Mouse (Mus musculus): ENCODE measurements around the gene 1600002K03Rik.

The 1600002K03Rik gene

DNA sequence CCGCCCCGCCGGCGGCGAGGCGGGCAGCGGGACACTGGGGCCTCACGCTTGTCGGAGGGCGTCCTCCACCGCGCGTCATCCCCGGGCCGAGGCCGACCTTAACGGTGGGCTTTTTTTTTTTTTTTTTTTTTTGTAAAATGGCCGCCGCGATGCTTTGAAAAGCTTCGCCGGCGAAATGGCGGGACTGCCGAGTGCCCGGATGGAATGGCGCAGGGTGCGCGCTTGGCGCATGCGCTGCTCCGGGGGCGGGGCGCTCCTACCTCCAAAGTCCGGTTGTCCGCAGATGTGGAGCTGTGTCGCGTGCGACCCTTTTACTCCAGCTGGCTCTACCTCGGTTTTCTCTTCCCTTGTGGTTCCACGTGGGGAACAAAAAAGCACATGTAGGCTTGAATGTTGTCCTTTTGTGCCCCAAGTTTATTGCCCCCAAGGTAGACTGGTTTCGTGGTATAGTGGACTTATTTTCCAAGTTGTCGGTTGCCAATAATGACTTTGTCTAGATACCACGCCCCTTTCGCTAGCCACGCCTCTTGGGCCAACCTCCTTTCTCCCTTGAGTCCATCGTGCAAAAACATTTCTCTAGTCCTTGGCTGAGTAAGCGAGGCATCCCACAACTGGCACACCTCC is 4.6 kb upstream of the 1600002K03Rik start:
- peak; percentile 93 to 95 for DNase-seq

DNA sequence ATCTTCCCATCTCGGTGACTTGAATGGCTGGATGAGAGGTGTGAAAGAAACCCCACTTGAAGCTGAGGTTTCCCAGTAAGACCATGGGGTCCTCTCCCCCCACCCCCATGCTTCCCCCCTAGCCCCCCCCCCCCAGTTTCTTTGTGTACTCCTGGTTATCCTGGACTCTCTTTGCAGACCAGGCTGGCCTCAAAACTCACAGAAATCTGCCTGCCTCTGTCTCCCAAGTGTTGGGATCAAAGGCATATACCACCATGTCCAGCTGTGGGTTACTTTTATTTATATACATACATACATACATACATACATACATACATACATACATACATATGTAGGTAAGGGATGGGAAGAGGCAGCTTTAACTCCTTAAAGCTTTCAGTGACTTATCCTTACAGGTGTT is 3.7 kb upstream of the 1600002K03Rik start:
- DNase-seq, result no peak

DNA sequence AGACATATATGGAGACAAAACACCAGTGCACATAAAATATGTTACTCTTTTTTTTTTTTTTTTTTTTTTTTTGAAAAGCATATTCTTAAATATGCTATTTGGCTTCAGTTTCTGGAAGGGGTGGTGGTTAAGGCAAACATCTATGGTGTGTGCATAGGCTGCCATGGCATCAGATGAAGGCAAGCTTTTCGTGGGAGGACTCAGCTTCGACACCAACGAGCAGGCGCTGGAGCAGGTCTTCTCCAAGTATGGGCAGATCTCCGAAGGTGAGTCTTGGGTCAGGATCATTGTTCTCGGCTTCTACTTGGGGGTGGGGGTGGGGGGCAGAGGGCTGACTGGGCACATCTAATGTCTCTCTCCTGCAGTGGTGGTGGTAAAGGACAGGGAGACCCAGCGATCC is 3.1 kb upstream of the 1600002K03Rik start:
- DNase-seq, result peak in 1 of 2 experiments; percentile 9

DNA sequence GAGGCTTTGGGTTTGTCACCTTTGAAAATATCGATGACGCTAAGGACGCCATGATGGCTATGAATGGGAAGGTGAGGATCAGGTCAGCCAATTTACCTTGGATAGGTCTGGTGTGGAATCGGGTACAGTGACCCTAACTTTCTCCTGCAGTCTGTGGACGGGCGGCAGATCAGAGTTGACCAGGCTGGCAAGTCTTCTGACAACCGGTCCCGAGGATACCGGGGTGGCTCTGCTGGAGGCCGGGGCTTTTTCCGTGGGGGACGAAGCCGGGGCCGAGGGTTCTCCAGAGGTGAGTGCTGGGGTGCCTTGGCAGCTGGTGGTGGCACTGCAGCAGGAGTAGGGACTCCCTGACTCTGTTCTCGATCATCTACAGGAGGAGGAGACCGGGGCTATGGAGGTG is 2.7 kb upstream of the 1600002K03Rik start:
- DNase-seq, result peak; percentile 13 to 22

DNA sequence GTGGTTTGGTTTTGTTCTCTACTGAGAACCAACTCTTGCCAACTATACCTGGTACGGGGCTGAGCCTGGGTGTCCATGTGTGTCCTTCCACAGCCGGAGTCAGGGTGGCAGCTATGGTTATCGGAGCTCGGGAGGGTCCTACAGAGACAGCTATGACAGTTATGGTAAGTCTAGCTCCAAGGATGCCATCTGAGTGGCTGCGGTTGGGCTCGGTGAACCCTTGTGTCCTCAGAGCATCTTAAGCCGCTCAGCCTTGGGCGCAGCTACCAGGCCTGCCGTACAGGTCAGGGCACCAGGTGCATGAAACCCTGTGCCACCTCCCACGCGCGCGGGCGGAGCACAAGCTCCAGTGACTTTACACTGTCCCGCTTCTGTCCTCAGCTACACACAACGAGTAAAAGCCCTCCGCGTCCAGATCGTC is 2.1 kb upstream of the 1600002K03Rik start:
- DNase-seq, result peak in 1 of 2 experiments; percentile 15

DNA sequence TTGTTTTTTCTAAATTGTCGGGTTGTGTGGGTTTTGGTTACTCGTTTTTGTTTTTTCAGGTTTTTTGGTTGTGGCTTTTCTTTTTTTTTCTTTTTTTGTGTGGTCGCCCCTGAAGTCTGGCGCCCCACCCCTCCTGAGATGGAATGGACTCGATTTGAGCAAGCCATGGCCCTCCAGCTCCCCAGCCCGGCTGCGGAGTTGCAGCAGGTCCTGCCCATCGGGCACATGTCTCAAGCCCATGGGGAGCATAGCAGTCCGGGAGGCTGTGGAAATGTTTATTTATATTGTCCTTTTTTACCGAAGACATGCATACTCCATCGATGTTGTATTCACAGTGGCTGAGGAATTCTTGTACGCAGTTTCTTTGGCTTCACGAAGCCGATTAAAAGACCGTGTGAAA is 1.5 kb upstream of the 1600002K03Rik start:
- DNase-seq, result no peak

DNA sequence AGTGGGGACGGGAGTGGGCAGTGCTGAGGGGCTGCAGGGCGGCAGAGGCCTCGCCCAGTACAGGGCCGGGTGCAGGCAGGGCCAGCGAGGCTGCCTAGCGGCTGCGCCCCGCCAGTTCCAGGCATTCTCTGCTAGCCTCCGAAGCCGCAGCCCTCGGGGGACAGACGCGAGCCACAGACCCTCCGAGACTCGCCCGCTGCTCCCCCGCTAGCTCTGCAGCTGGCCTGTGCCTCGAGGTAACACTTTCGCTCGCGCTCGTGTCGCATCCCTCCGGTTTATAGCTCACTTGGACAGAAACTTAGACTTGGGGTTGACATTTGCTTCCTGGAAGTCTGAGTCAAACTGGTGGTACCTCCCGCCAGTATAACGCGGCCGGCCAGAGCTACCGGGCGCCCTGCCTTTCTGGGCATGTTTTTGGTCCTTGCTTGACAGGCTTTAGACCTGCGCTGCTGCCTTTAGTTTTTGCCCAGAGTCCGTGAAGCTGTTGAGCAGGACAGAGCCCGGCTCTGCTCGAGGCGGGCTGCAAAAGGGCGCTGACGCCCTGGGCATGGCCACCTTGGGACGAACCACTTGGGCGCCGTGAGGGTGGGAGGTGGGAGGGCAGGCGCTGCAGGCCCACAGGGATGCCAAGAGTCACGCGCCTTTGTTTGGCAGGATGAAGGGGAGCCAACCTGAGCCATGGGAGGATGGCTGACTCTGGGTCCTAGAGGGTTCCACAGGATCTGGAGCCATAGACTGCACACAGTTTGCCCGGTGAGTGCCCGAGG is 801 bp upstream of the 1600002K03Rik start:
- peak; percentile 20 to 28 for DNase-seq

DNA sequence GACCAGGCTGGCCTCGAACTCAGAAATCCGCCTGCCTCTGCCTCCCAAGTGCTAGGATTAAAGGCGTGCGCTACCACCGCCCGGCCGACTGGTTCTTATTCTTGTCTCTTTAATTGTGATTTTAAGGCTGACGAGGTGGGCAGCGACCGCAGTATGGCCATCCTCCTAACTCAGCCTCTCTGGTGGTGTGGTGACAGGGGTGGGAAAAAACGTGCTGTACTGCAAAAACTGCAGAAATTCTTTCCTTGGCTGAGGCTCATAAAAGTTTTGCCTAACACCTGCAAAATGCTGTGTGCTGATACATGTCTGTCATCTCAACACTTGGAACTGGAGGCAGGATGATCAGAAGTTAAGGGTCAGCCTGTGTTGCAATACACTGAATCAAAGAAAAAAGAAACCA is 614 bp downstream of the 1600002K03Rik start:
- no peak for DNase-seq

DNA sequence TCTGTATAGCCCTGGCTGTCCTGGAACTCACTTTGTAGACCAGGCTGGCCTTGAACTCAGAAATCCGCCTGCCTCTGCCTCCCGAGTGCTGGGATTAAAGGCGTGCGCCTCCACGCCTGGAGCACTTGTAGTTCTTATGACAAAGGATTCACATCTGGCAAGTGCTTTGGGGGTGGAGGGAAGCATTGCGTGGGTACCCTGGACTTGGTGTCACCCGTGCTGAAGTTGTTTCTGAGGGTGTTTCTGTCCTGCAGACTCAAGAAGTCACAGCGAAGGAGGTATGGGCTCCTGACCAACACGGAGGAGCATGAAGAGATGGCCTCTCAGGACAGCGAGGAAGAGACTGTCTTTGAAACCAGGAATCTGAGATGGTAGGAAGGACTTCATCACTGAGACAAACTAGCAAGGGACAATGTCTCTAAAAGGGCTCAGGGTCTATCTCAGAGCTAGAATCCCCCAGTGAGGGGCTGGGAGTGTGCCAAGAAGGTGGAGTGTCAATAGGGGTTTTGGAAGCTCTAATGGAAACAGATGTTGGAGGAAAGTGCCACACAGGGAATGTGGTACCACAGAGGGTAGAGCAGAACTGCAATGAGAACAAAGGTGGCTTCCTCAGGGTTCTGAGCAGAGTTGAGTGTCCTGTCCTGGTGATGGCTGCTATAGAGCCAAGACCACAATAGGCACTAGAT is 1.4 kb downstream of the 1600002K03Rik start:
- DNase-seq, result peak in 1 of 2 experiments; percentile 18

DNA sequence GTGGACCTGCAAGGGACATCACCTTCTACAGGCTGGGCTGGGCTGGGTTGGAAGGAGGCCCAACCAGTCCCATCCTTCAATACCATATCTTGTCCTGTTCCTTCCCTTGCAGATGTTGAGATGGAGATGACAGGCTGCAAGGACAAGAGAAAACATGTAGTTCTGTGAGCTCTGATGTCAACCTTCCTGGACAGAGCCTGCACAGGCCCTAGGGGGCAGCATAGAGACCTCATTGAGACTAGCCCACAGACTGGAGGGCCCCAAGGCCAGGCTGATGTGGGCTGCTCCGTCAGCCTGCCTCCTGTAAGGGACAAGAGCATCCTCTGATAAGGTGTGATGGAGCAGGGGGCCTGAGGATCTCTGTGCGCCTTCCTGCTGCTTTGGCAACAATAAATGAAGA is 2.0 kb downstream of the 1600002K03Rik start:
- DNase-seq, result peak; percentile 13 to 48

DNA sequence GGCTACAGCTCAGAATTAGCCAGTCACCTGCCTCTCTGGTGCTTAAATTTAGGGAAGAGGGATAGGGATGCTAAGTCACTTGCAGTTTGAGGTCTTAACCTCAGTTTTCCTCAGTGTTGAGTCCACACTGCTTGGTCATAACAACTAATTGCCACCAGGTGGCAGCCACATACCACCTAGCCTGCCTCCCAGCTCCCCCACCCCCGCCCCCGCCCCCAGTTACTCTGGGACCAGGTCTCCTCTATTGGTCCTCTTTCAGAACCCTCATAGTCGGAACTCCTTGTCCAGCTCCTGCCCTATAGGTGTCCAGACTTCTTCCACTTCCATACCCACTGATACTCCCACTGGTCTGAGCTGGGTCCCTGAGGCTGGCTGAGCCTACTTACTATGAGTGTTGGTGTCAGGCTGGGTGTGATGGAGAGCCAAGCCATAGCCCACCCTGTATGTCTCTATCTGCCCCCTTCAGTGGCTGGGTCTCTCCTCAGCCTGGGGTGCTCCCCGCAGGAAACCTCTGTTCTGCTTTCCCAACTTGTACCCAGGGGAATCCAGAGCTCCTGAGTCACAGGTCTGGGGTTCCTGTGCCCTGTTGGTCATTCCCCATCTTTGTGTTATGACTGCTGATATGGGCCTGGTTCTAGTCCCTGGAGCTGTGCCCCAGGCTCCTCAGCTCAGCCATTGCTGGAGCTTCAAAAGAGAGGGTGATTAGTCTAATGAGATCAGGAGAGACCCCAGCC is 3.0 kb downstream of the 1600002K03Rik start:
- peak; percentile 24 to 42 for DNase-seq

DNA sequence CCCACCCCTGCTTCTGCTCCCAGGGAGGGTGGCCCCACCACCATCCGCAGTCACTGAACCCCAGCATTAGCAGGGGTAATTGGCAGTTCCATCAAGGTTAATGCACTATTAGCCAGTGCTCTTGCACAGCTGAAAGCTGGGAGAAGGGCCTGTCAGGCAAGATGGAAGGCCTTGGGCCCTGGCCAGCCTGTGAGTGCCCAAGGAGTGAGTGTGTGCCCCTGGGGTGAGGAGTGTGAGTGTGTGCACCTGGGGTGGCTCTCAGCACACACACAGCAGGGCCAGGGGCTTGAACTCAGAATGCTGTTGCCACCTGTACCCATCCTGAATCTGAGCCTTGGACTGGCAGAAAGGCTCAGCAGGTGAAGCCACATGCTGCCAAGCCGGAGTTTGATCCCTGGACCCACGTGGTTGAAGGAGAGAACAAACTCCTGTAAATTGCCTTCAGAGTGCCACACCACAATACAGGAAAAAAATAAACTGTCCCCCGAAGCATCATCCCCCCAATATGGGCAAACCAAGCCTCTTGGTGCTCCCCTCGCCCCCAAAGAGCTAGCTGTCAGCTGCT is 3.6 kb downstream of the 1600002K03Rik start:
- peak; percentile 21 to 23 for DNase-seq

DNA sequence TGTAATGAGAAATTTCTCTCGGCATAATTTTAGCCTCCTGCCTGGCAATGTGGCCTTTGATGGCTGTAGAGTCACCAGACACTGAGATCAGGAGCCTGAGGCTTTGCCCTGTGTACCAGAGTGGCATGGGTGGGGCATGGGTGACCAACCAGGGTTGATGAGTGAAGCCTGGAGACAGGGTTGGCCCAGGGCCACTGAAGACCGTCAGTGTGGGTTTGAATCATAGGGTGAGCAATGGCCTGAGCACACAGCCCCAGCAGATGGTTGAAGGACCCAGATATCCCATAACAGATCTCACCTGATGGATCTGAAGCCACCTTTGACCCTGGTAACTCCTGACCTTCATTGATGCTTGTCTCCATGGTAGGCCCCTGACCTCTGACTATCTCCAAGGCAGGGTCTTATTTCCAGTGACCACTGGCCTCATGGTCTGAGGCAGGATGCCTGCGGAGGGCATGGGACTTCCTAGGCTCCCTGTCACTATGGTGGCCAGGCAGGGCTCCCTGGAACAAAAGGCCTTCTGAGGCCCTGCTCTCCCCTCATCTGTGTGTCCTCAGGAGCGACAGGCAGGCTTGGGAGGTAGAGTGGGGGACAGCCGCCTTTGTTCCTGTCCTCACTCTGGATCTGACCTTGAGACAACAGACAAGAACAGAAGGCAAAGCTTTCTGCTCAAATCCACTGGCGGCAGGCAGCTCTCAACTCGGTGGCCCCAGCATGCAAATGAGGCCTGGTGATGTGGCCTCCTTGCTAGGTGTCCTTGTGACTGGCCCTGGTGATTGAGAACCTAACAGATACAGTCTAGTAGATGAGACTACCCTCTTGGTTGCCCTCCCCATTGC is 4.9 kb downstream of the 1600002K03Rik start:
- peak in 1 of 2 experiments; percentile 5 for DNase-seq

DNA sequence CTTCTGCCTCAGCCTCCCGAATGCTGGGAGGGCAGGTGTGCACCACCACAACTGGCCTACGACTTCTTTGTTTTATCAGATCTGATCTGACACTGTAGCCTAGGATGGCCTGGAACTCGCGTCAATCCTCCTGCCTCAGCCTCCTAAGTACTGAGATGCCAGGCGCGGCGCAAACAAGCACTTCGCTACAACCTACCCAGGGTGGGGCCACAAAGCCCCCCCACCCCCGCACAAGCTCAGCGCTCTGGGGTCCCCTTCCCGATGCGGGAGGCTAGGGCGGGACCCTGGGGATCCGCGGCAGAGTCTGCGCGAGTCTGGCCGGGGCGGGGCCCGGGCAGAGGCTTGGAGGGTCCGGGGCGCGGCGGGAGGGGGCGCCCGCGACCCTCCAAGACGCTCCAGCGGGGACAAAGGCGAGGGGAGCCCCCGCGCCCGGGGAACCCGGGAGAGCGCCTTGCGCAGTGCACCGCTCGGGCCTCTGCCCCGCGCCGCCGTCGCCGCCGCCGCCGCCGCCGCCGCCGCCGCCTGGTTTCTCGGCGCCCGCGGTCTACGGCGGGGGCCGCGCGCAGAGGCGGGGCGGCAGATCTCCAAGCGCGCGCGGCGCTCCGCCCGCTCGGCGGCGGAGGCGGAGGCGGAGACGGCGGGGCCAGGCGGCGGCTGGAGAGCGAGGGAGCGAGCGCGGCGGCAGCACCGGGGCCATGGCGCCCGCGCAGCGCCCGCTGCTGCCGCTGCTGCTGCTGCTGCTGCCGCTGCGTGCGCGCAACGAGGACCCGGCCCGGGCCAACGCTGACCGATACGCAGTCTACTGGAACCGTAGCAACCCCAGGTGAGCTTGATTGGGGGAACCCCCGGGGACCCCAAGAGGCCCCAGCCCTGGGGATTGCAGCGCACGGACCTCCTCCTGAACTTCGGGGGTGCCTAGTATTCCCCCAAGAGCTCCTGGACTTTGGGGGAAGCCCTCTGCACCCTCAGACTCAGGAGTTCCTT is 6.6 kb downstream of the 1600002K03Rik start, which contains the start of gene Efna2:
Gene Efna2, plus strand, starts transcription at position 415 of the 984 bp plus-strand sequence.
- peak in 1 of 2 experiments; percentile 12 for DNase-seq

DNA sequence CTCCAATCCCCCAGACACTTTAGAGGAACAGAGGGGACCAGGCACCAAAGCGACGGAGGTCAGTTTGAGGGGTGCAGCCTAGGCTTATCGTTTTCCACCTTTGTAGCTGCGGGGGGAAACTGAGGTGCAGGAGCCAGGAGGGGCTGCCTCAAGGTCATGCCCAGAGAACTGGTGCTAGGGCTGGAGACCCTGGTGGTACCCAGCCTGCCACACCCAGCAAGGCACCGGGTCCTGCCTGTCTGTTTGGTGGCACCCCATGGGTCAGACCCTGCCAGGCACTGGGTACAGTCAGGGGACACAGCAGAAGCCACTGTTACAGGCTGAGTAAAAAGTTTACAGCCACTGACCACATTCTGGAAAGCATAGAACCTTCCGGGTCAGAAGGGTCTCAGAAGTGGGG is 7.5 kb downstream of the 1600002K03Rik start:
- DNase-seq, result no peak

DNA sequence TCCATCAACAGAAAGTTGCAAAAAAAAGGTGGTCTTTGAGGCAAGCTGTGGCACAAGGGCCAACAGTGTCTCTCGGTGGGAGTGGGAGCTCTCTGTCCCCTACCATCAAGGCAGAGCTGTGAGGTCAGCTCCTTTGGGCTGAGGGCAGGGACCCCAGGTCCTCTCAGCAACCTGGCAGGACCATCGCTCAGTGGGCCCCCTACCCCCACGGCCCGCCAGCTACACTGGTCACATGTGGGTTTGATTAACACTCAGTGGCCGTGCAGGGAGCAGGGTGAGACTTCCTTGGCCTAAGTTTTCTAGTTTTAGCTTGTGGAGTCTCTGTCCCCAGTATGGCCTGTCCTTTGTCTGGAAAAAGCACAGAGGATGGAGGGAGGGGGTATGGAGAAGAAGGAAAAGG is 8.1 kb downstream of the 1600002K03Rik start:
- no peak for DNase-seq

DNA sequence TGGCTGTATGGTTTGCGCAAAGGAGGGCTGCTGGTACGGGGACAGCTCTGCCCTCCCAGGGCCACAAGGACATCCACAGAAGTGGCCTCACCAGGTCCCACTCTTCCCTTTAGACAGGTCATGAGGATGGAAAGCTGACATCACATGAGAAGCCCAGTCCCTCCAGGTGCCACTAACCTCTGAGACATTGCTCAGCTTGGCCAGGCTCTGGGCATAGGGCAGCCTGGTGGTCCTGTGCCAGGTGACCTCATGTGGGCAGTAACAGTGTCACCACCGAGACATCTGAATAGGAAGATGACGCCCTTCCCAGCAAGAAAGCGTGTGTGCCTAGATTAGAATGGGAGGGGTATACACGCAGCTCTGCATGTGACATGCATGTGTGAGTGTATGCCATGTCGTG is 9.8 kb downstream of the 1600002K03Rik start:
- DNase-seq, result no peak

DNA sequence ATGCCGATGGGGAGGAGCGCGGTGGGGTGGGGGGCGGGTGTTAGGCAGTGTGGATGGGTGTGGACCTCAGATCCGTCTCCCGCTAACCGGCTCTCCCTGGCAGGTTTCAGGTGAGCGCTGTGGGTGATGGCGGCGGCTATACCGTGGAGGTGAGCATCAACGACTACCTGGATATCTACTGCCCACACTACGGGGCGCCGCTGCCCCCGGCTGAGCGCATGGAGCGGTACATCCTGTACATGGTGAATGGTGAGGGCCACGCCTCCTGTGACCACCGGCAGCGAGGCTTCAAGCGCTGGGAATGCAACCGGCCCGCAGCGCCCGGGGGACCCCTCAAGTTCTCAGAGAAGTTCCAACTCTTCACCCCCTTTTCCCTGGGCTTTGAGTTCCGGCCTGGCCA is 13.9 kb downstream of the 1600002K03Rik start:
- no peak for DNase-seq

DNA sequence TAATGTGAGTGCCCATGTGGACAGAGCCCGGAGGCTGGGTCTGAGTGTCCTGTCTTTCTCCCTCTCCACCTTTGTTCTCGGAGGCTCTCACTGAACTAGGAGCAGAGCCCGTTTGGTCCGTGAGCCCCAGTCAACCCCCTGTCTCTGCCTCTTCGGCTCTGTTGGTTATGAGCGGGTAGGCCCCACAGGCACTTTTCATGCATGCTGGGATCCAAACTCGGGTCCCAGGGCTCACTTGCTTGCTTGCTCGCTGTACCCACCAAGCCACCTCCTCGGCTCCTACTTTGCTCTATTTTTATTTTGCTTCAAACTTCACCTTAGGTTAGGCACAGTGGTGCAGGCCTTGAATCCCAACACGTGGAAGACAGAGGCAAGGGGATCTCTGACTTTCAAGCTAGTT is 15.0 kb downstream of the 1600002K03Rik start:
- DNase-seq, result no peak

DNA sequence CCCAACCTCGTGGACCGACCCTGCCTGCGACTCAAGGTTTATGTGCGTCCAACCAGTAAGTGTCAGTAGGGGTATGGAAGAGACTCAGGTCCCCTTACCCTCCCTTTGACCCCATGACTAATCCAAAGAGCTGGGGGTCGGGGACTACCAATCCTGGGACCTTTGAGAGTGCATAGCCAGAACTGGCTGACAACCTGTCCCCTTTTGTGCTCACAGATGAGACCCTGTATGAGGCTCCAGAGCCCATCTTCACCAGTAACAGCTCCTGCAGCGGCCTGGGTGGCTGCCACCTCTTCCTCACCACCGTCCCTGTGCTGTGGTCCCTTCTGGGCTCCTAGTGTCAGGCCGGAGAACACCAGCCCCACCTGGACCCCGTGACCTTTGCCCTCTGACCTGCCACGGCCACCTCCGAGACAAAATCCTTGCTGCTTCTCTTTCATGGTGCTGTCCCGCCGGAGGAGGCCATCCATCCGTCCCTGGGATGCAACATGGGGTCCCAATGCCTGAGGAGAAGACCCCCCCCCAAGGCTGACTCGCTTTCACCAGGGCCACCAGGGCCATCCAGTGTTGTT is 15.8 kb downstream of the 1600002K03Rik start:
- DNase-seq, result no peak

Data from kidney, adult 8-10 months (tissue).